Mouse (Mus musculus): ENCODE data around the gene Traf3ip2. TPM values are rescaled to one million over a fixed set of nuclear protein-coding genes. Genes with fewer than 3 reads are reported as not detected.
A peak's percentile ranks its signal among the peaks of the same experiment; 100 is the strongest.

The Traf3ip2 gene
- polyA plus RNA-seq, 1 experiment from 2014 or later: 5.2 TPM

DNA sequence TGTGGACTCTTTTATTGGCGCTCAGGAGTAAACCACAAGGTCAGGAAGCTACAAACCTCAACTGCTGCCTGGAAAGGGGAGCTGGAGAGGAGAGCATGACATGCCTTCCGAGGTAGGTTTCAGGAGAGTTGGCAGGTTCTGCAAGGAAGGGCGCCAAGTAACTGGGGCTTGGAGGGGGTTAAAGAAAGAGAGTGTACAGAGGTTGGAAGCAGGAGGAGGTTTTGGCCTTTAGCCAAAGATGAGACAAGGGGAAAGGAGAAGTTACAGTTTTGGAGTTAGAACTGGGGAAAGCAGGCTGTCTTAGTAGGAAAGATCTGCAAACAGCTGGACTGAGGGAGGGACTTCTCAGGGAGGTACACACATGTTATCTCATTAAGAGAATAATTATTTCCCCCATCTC lies 16.9 kb upstream of the Traf3ip2 start:
- no peak overlapping the region for H3K27ac ChIP-seq (ENCODE audit: low read length)

DNA sequence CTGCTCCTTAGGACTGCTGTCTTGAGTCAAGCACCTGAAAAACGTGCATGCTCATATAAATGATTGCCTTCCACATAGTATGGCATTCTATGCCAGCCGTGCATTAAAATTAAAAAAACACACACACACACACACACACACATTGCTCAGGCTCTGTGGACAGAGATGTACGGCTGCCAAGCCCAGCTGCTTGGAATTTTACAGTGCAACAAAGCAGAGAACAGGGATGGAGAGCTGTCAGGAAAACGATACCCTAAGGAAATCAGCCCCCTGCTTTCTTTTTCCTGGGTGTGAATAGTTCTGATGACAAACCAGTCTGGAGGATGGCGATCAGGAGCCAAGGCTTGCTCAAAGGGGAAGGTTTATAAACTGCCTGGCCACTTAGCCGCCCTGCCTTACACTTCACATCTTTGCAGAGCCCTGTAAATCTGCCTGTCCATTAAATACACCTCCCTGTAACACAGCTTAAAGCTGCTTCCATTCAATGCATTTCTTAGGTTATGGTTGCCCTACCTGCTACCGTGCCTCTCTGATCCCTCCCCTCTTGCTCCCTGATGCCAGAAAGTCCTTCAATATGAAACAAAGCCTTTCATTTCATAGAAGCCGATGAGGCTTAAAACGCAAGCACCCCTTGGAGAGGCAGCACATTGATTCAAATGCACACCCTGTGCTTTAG lies 15.5 kb upstream of the Traf3ip2 start:
- H3K4me2 ChIP-seq (ENCODE audit: low read length): no peak overlapping the region
- ATAC-seq: peak; percentile 66
- peak overlapping the region; percentile 44; the same call in 1 of the 2 replicates for H3K9ac ChIP-seq (ENCODE audit: low read depth, low read length)
- no peaks in the 10 kb centered on the region for H3K36me3 ChIP-seq (ENCODE audit: control insufficient read depth, insufficient read depth, low read length)
- WGBS: 26% methylated on average over 9 of the region's 9 CpGs
- no peaks in the 10 kb centered on the region for H3K27me3 ChIP-seq (ENCODE audit: control insufficient read depth, insufficient read depth, low read depth, low read length)
- H3K4me1 ChIP-seq (ENCODE audit: control insufficient read depth, insufficient read depth, low read length): peaks cover 22% of the 10 kb centered on the region
- H3K27ac ChIP-seq (ENCODE audit: low read length): peak overlapping the region; percentile 73
- 0 out of 2 replicates have a peak, but pooled peaks cover 4% of the 10 kb centered on the region for H3K9me3 ChIP-seq (replicated peaks; ENCODE audit: control insufficient read depth, low read length, poor library complexity, severe bottlenecking)
- H3K4me3 ChIP-seq (ENCODE audit: low read depth, low read length): no peak overlapping the region

More for the DNA sequence above, 16.9 kb upstream of the Traf3ip2 start:
- H3K4me3 ChIP-seq (ENCODE audit: low read depth, low read length): no peak overlapping the region
- H3K27me3 ChIP-seq (ENCODE audit: control insufficient read depth, insufficient read depth, low read depth, low read length): no peaks in the 10 kb centered on the region
- no peaks in the 10 kb centered on the region for H3K36me3 ChIP-seq (ENCODE audit: control insufficient read depth, insufficient read depth, low read length)
- no peak for ATAC-seq
- no peak overlapping the region for H3K4me2 ChIP-seq (ENCODE audit: low read length)
- WGBS: 76% methylated on average over 3 of the region's 3 CpGs
- H3K9me3 ChIP-seq (replicated peaks; ENCODE audit: control insufficient read depth, low read length, poor library complexity, severe bottlenecking): 0 out of 2 replicates have a peak, but pooled peaks cover 4% of the 10 kb centered on the region
- H3K9ac ChIP-seq (ENCODE audit: low read depth, low read length): no peak overlapping the region
- H3K4me1 ChIP-seq (ENCODE audit: control insufficient read depth, insufficient read depth, low read length): peaks cover 22% of the 10 kb centered on the region

DNA sequence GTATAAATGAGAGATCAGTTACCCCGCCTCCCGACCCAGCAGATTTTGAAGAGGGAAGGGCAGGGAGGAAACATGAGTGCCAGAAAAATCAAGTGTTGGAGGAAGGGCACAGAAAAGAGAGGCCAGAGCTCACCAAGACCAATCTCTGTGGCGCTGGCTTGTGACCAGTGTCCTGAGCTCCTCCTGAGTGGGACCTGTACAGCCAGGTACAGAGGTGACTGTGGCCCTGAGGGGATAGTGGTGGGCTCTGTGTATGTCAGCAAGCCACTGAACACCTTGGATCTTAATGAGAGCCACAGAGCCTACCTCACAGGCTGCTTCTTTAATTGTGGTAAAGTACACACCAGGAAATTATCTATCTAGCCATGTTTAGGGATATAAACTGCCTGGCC lies 14.9 kb upstream of the Traf3ip2 start:
- H3K4me3 ChIP-seq (ENCODE audit: low read depth, low read length): no peak overlapping the region
- 38% methylated on average over 3 of the region's 3 CpGs for WGBS
- H3K4me2 ChIP-seq (ENCODE audit: low read length): no peak overlapping the region
- peaks cover 22% of the 10 kb centered on the region for H3K4me1 ChIP-seq (ENCODE audit: control insufficient read depth, insufficient read depth, low read length)
- H3K36me3 ChIP-seq (ENCODE audit: control insufficient read depth, insufficient read depth, low read length): no peaks in the 10 kb centered on the region
- ATAC-seq: peak; percentile 50
- H3K9me3 ChIP-seq (replicated peaks; ENCODE audit: control insufficient read depth, low read length, poor library complexity, severe bottlenecking): 0 out of 2 replicates have a peak, but pooled peaks cover 4% of the 10 kb centered on the region
- no peaks in the 10 kb centered on the region for H3K27me3 ChIP-seq (ENCODE audit: control insufficient read depth, insufficient read depth, low read depth, low read length)
- peak overlapping the region; percentile 44; the same call in 1 of the 2 replicates for H3K9ac ChIP-seq (ENCODE audit: low read depth, low read length)
- peak overlapping the region; percentile 73 for H3K27ac ChIP-seq (ENCODE audit: low read length)

DNA sequence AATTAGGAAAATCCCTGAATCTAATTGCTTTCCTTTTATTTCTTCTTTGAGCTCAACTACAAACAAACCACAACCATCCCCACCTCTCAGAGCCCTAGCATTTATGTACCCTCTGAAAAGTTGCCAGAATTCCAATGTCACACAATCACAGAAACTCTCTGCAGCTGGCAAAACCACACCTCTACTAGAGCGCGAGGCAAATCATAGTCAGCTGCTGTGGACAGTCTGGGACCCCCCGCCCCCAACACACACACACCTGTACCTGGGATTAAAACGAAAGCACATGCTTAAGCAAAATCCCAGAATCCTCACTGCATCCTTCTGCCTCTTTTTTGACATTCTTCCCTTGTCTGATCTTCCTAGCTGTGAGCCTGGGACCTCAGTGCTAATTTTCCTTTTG lies 13.1 kb upstream of the Traf3ip2 start:
- Histone ChIP-seq H3K4me1 (ENCODE audit: control insufficient read depth, insufficient read depth, low read length) (peaks cover 22% of the 10 kb centered on the region), H3K36me3 (ENCODE audit: control insufficient read depth, insufficient read depth, low read length) (no peaks in the 10 kb centered on the region), H3K27ac (ENCODE audit: low read length) (no peak overlapping the region), H3K9me3 (replicated peaks; ENCODE audit: control insufficient read depth, low read length, poor library complexity, severe bottlenecking) (peaks cover 3% of the 10 kb centered on the region; the same call in 1 of the 2 replicates), H3K27me3 (ENCODE audit: control insufficient read depth, insufficient read depth, low read depth, low read length) (no peaks in the 10 kb centered on the region), H3K4me3 (ENCODE audit: low read depth, low read length) (no peak overlapping the region), H3K9ac (ENCODE audit: low read depth, low read length) (no peak overlapping the region), H3K4me2 (ENCODE audit: low read length) (no peak overlapping the region)
- WGBS: 87% methylated on average over 4 of the region's 4 CpGs
- no peak for ATAC-seq

DNA sequence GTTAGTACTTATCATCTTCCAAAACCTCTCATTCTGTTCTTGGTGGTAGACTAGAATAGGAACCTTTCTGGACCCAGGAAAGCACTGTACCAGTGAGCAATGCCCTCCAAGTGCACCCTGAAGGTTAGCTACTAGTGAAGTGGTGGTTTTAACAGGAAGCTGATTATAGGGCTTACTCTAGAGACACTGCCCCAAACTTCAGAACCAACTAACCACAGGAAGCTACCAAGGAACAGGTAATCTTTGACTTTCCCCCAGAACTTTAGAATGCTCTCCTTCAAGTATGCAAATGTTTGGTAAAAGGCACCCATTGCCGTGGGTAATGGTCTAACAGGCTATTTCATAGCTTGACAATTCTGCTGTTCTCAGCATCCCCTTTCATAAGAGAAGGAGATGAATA lies 12.6 kb upstream of the Traf3ip2 start:
- H3K9ac ChIP-seq (ENCODE audit: low read depth, low read length): no peak overlapping the region
- H3K4me3 ChIP-seq (ENCODE audit: low read depth, low read length): no peak overlapping the region
- H3K27me3 ChIP-seq (ENCODE audit: control insufficient read depth, insufficient read depth, low read depth, low read length): no peaks in the 10 kb centered on the region
- WGBS: 77% methylated on average over 1 of the region's 1 CpGs
- H3K4me1 ChIP-seq (ENCODE audit: control insufficient read depth, insufficient read depth, low read length): peaks cover 22% of the 10 kb centered on the region
- H3K36me3 ChIP-seq (ENCODE audit: control insufficient read depth, insufficient read depth, low read length): no peaks in the 10 kb centered on the region
- ATAC-seq: no peak
- no peak overlapping the region for H3K4me2 ChIP-seq (ENCODE audit: low read length)
- H3K27ac ChIP-seq (ENCODE audit: low read length): no peak overlapping the region
- H3K9me3 ChIP-seq (replicated peaks; ENCODE audit: control insufficient read depth, low read length, poor library complexity, severe bottlenecking): peaks cover 4% of the 10 kb centered on the region; the same call in 1 of the 2 replicates

DNA sequence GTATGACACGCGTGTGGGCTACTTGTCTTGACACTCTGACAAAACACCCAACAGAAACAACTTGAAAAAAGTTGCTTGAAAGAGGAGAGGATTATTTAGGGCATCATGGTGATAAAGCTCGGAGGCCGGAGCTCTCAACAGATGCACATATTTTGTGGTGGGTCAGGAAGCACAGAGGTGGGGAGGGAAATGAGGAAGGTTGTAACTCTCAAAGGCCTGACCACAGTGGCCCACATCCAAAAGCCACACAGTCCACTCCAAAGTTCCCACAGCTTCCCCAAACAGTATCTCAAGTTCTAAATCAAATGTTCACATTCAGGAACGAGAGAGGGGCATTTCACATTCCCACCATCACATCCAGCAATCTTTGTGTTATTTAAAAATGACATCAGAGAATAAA lies 11.7 kb upstream of the Traf3ip2 start:
- Histone ChIP-seq H3K9ac (ENCODE audit: low read depth, low read length) (no peak overlapping the region), H3K27me3 (ENCODE audit: control insufficient read depth, insufficient read depth, low read depth, low read length) (no peaks in the 10 kb centered on the region), H3K27ac (ENCODE audit: low read length) (no peak overlapping the region), H3K4me3 (ENCODE audit: low read depth, low read length) (no peak overlapping the region), H3K9me3 (replicated peaks; ENCODE audit: control insufficient read depth, low read length, poor library complexity, severe bottlenecking) (peaks cover 4% of the 10 kb centered on the region; the same call in 1 of the 2 replicates), H3K36me3 (ENCODE audit: control insufficient read depth, insufficient read depth, low read length) (no peaks in the 10 kb centered on the region), H3K4me2 (ENCODE audit: low read length) (no peak overlapping the region), H3K4me1 (ENCODE audit: control insufficient read depth, insufficient read depth, low read length) (peaks cover 19% of the 10 kb centered on the region)
- no peak for ATAC-seq
- 89% methylated on average over 5 of the region's 5 CpGs for WGBS

DNA sequence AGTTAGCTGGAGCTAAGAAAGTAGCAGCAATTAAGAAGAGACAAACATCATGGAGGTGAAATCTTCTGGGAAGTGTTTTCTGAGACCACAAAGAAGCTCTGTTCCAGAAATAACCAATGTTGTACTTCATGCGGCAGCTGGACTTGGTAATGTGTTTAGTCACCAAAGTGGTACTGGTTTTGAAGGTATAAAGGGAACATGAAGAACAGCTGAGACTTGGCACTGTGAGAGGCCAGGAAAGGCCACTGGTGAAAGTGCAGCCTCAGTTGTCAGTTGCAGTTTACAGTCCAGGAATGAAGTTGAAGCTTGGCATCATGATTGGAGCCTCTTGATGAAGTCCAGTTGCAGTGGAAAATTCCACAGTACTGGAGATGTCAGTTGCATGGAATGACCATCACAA lies 6.3 kb upstream of the Traf3ip2 start:
- H3K9ac ChIP-seq (ENCODE audit: low read depth, low read length): no peak overlapping the region
- no peaks in the 10 kb centered on the region for H3K4me1 ChIP-seq (ENCODE audit: control insufficient read depth, insufficient read depth, low read length)
- no peak overlapping the region for H3K4me2 ChIP-seq (ENCODE audit: low read length)
- H3K36me3 ChIP-seq (ENCODE audit: control insufficient read depth, insufficient read depth, low read length): no peaks in the 10 kb centered on the region
- no peak for ATAC-seq
- H3K27ac ChIP-seq (ENCODE audit: low read length): no peak overlapping the region
- no peaks in the 10 kb centered on the region for H3K27me3 ChIP-seq (ENCODE audit: control insufficient read depth, insufficient read depth, low read depth, low read length)
- H3K9me3 ChIP-seq (replicated peaks; ENCODE audit: control insufficient read depth, low read length, poor library complexity, severe bottlenecking): peaks cover 4% of the 10 kb centered on the region; the same call in 1 of the 2 replicates
- H3K4me3 ChIP-seq (ENCODE audit: low read depth, low read length): no peak overlapping the region
- WGBS: 97% methylated on average over 1 of the region's 1 CpGs

DNA sequence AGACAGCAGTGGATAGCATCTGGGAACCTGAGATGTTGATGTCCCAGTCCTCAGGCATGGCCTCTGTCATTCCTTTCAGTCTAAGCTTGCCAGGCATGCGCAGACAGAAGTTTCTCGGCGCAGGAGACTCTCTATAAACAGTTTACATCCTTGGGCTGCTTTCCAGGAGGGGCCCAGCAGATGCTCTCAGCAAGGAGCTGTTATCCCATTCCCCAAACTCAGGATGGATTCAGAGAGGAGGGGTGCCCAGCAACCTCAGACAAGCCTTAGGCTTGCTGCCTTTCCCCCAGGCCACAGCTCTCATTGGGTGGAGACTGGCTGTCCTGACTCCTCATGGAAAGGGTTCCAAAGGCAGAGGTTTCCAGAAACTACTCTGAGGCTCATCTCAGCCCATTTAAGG lies 1.5 kb upstream of the Traf3ip2 start:
- no peak overlapping the region for H3K4me2 ChIP-seq (ENCODE audit: low read length)
- no peak overlapping the region for H3K9ac ChIP-seq (ENCODE audit: low read depth, low read length)
- no peaks in the 10 kb centered on the region for H3K27me3 ChIP-seq (ENCODE audit: control insufficient read depth, insufficient read depth, low read depth, low read length)
- H3K27ac ChIP-seq (ENCODE audit: low read length): no peak overlapping the region
- no peaks in the 10 kb centered on the region for H3K36me3 ChIP-seq (ENCODE audit: control insufficient read depth, insufficient read depth, low read length)
- no peak overlapping the region for H3K4me3 ChIP-seq (ENCODE audit: low read depth, low read length)
- ATAC-seq: no peak
- 76% methylated on average over 3 of the region's 3 CpGs for WGBS
- no peaks in the 10 kb centered on the region for H3K9me3 ChIP-seq (replicated peaks; ENCODE audit: control insufficient read depth, low read length, poor library complexity, severe bottlenecking)
- H3K4me1 ChIP-seq (ENCODE audit: control insufficient read depth, insufficient read depth, low read length): peaks cover 13% of the 10 kb centered on the region

DNA sequence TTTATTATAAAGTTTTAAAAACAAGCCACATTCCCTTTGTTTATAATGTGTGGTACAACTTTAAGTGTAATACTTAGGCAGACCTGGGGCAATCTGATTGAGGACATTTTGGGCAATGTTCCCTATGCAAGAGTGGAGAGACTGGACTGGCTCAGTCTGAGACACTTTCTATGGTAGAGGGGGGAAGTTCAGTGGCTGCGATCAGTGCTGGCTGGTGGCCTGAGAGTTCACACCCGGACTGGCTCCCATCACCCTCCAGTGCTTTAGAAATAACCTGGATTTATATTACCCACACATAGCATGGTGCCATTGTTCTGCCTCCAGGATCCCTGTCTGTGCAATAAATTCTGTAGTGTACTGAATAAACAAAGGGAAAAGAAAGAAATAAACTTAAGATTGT lies 603 bp upstream of the Traf3ip2 start:
- Histone ChIP-seq H3K4me2 (ENCODE audit: low read length) (no peak overlapping the region), H3K27ac (ENCODE audit: low read length) (no peak overlapping the region), H3K9me3 (replicated peaks; ENCODE audit: control insufficient read depth, low read length, poor library complexity, severe bottlenecking) (no peaks in the 10 kb centered on the region), H3K36me3 (ENCODE audit: control insufficient read depth, insufficient read depth, low read length) (no peaks in the 10 kb centered on the region), H3K4me1 (ENCODE audit: control insufficient read depth, insufficient read depth, low read length) (peaks cover 13% of the 10 kb centered on the region), H3K27me3 (ENCODE audit: control insufficient read depth, insufficient read depth, low read depth, low read length) (no peaks in the 10 kb centered on the region), H3K4me3 (ENCODE audit: low read depth, low read length) (no peak overlapping the region), H3K9ac (ENCODE audit: low read depth, low read length) (no peak overlapping the region)
- 54% methylated on average over 2 of the region's 2 CpGs for WGBS
- no peak for ATAC-seq

Measured in midbrain, embryonic 16.5 days (tissue).